Mouse (Mus musculus) layer of hippocampus, adult 9-10 months (tissue): ENCODE results near the gene Sh3pxd2a.

Source experiments
- DNase-seq: peaks from one replicate; pipeline ENCODE4 v3.0.0; 2022; ENCODE audit warnings: low spot score

The Sh3pxd2a gene

DNA sequence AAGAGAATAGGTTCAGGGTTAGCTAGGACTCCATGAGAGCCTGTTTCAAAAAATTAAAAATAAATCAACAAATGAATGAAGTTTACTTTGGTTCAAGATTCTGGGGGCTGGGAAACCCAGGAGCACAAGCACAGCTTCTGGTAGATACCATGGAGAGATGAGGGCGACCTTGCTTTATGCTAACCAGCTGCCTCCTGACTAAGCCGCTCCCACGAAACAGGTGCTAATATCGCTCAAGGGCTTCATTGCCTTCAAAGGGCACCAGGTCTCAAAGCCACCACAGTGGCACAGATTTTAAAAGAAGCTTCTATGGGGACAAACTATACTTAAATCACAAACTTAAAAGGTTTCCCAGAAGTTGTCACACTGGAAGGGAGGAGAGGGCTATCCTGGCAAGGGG is 27.2 kb downstream of the Sh3pxd2a start:
- DNase-seq: no peak

DNA sequence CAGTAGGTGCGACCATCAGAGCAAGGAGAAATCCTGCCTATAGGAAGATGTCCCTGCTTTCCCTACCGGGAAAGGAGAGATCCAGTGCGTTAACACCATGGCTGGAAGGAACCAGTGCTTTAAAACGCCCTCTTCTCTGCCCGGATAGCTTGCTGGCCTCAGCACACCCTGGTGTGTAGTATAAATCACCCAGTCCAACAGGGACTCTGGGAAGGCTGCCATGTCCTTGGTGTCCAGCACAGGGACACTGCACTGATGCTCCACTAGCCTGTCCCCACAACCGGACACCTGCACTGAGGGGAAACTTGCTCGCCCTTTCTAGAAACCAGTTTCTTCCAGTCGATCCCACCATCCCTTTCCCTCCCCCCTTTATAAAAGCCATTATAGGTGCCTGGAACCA is 28.0 kb downstream of the Sh3pxd2a start:
- no peak for DNase-seq

DNA sequence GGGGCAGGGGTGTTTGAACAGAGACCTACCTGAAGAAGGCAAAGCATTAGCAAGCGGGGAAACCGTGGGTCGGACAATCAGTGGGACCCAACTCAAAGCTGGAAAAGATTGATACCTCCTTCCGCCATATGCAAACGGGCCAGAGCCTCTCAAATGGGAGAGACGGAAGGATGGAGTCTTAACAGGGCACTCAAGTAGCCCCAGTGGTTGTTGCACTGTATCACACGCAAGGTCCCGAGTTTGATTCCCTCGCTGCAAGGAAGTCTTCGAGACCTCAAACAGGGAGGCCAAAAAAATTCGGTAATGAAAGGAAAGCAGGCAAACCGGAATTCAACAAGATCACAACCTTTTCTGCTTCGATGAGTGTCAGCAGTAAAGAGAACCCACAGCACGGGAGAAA is 29.5 kb downstream of the Sh3pxd2a start:
- no peak for DNase-seq

DNA sequence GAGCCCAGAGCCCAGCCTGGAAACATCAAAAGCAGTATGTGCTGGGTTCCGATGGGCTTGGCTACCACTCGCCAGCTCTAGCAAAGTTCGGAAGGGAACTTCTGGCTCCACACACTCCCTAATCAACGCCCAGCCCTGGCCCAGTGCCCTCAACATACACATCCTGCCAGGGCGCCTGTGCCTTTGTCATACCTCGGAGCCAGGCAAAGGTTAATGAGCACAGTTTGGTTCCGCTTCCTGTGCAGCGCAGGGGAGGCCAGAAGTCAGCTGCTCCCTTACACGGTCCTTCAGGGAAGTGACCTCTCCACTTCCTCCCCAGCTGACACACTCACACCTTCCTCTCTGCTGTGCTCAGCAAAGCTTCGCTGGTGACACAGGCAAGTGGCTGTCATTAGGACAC is 31.9 kb downstream of the Sh3pxd2a start:
- no peak for DNase-seq

DNA sequence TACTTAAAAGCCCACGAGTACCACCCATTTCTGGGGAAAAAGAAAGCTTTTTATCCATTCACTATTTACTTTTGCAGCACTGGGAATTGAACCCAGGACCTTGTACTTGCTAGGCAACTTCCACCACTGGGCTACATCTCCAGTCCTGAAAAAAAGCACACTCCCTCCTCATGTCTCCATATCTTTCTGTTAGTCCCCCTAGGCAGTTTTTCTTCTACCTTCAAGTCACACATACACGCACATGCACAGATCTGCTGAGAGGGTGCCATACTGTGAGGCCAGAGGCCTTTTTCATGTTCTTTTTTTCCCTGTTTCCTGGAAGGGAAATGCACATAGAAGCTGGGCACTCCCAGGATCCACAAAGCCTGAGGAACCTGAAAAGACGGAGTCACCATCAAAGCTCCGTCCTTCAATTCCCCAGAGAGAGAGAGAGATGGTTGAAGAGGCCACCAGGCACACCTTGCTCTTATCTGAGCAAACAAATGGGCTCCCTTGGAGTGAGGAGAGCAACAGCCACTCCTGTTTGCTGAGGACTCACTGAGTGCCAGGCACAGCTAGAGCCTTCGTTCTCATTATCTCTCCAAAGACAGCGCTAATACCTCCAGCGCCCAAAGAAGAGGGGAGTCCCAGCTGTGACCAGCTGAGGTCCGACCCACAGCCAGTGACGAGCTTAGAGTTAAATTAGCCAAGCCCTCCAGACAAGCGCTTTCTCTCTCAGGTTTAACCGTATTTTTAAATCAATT is 32.8 kb downstream of the Sh3pxd2a start:
- no peak for DNase-seq

DNA sequence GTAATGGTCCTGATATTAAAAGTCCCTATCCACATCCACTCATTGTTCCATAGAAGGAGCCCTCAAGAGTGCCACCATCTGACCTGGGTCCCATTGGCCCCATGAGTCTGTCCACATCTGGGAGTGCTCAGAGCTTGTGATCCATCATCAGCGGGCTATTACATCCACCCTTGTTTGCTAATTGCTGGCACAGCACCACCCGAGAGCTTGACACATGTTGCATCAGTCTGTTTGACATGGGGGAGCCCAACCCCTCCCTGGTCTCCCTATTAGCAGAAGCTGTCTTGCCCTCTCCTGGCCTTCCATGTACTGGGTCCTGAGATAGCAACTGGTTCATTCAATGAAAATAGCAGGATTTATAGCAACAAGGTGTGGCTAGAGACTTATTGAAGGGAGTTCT is 34.0 kb downstream of the Sh3pxd2a start:
- no peak for DNase-seq

DNA sequence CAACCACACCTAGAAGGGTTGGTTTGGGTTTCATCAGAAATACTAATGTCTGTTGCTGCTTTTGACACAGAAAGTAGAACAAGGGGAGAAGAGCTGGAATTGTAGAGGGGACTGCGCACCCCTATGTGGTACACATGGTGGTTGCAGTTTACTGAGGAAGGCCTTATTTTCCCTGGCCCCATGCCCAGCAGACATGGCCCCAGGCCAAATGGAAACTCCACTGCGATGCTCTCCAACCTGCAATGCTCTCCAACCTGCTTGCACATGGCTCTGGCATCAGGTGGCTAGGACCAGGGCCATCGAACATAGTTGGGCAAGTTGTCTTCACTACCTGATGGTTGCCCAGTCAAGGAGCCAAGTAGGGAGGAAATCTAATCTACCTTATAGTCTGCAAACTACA is 35.0 kb downstream of the Sh3pxd2a start:
- no peak for DNase-seq

DNA sequence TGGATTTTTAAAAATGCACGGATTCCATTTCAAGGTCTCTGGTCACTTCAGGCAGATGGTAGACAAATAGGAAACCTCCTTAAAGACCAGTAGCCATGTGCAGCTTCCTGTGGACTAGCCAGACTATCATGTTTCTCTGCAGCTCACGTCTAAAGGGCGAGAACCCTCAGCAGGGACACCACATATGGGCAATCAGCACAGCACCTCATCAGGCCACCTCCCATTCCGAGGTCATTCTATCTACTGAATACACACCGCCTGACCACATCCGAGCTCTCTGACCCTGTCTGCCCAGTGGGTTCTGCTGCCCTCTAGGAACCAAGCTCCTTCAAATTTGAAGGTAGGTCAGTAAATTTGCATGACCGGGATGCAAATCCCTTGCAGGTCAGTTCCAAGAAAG is 35.4 kb downstream of the Sh3pxd2a start:
- DNase-seq: no peak

DNA sequence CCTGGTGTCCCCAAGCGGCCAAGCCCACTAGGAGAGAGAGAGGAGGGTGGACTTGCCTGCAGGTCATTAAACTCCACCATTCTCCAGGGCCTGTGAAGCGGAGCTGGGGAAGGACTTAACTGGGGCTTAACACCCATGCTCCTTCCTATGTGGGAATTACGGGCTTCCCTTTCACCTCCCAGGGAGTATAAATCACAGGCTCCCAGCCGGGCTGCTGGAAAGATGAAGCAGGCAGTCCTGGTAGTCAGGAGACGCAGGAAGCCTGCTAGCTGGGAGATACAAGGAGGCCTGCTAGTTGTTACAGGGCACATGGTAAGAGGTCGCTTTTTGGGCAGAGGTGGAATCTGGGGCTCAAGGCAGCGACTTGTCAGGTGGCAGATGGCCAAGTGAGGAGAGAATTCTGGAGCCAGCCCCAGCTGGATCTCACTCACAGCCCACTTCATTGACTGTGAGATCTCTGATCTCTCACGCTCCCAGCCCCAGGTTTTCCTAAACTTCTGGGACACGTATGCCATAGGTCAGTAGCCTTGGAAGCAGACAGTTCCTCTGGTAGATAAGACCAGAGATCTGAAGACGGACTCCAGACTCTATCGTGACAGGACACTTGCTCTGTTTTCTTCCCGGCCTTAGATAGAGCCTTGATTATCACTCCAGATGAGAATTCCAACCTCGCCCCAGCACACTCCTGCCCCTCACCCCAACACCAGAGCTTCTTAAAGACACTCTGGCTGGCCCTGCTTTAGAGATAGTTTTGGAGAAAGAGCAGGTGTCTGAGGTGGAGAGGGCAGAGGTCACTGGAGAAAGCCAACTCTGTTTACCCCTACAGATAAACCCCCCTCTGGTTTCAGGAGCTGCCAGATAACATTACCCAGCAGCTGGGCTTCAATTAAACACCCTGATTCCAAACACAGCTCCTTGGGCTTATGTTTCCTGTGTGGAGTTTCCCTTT is 36.1 kb downstream of the Sh3pxd2a start:
- DNase-seq: no peak

DNA sequence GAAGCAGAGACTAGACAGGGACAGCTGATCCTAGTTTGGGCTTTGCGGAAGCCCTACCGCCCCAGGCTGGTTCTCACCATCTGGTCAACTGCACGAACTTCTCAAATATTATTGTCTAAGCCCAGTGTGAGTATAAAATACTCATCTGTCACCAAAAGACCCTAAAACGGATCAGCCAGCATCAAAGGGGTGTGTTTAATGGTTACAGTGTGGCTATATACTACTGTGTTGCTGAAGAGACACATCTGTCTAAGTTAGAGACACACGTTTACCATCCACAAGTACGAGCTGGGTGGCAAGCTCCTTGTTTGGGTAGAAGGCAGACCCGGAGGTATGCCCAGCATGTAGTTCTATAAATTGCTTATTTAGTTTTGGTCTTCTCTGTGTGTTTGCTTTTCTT is 40.6 kb downstream of the Sh3pxd2a start:
- DNase-seq: no peak

DNA sequence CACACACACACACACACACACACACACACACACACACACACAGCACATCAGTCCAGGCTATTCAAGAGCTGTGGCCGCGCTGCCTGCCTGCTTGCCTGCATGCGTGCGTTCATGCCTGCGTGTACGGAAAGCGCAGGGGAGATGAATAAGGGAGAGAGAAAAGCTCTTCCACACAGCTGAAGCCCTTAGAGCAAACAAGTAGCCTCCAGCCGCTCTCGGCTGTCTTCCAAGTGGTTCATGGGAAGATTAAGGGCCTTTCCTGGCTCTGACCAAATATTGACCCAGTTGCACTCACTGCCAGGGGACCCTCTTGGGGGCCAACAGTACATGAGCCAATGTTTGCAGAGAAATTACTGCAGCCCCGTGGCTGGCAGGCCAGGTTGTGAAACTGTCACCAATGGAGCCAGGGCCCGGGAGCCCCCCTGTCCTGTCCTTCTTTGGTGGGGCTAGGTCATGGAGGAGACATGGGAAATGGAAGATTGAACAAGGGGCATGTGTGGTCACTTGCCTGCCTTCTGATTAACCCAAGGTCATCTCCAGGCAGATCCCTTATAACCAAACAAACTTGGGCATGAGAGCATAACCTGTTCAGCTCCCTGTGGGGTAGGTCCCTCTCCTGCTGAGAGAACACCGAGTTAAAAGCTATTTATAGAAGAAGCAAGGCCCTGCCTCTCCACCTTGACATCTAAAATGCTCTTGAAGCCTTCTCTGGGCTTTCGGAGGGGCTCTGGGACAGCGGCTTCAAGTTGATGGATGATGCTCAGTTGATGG is 42.9 kb downstream of the Sh3pxd2a start:
- DNase-seq: no peak

DNA sequence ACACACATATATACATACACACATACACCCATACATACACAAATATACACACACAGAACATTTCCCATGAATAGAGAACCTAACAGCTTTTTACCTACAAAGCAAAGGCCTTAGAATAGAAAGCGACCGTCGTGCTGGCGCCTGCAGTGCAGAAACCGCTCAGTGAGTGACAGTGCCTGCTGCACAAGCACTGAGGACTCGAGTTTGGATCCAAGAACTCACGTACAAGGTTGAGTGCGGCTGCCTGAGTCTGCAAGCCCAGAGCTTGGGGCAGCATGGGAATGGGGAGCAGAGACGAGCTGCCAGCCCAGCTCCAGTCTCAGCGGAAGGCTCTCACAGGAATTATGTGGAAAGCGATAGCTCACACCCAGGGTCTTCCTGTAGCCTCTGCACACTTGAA is 43.7 kb downstream of the Sh3pxd2a start:
- DNase-seq: no peak

DNA sequence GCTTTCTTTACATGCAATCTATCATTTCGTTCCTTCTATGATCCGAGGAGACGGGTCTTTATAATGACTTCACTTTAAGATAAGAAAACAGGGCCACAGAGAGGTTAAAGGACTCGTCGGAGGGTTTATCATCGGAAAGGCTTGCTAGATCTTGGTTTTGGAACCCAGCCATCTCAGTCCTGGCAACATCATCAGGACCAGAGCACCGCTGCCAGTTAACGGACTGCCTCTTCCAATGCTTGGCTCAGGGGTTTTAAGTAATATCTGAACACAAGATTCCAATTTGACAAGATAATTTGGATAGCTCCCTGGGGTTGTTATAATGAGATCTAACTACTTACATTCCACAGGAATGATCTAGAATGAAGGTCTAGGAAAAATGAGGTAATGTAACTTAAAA is 45.0 kb downstream of the Sh3pxd2a start:
- DNase-seq: no peak

DNA sequence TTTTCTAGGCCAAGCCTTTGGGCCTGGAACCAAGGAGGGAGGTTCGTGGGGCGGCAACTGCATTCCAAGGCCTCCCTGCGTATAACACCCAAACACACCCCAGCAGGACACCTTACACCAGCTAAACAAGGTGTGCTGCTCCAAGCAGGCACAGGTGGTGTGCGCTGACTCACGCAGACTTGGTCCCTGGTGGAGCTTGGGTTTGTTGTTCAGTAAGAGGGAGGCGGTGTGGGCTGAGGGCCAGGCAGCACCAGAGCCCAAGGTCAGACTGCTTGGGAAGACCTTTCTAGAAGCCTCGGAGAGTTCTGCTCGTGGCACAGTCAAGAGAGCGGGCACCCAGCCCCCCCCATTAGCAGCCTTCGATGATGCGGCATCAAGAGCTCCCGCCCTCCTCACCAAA is 48.0 kb downstream of the Sh3pxd2a start:
- no peak for DNase-seq

DNA sequence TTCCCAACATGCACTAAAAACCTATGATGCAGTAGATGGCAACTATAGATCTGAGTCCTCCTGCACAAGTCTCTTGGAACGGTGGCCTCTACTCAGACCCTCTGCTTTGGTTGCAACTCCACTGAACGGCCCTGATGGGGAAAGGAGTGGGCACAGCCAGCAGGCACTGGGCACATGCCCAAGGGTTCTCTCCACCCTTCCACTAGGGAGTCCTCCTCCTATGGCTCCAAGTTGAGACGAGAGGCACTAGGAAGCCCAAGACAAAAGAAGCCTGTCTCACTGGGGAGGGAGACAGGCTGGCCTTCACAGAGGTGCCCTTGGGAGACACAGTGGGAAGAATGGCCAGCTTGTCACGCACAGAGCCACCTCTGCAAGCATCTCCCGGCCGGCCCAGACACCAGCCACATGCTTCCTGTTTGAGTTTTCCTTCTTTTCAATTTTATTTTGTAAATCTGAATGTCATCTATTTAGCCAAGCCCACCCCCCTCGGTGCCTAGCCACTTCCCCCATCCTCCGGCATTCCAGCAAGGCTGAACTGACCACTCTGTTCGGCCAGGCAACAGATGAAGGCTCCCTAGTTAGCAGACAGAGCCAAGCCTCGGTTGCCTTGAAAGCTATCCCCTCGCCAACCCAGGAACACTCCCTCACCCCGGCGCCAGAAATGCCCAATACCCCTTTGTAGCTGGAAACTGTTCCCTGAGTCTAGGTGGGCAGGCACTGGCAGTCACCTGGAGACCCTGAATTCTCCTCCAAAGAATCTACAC is 49.9 kb downstream of the Sh3pxd2a start:
- no peak for DNase-seq

DNA sequence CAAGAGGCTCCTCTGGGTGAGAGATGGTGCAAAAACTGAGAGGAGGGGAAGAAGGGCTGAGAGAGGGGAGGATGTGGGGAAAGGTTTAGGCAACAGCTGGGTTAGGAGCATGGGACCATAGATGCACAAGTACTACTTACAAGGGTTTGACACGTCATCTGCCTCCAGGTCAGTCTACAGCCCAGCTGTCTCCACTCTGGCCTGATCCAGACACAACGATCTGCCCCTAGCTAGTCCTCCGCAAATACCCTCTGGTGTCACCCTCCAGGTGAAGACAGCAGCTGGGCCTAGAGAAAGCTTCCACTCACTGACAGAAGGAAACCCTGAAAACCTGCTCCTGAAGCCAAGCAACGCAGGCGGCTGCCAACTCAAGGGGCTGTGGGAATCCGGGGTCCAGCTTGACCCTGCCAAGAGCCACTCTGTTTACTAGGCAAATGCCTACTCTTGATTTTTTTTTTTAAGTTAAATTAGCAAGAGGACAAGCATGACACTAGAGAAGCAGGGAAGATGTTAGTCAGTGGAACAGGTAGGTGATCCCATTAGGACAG is 50.7 kb downstream of the Sh3pxd2a start:
- no peak for DNase-seq

DNA sequence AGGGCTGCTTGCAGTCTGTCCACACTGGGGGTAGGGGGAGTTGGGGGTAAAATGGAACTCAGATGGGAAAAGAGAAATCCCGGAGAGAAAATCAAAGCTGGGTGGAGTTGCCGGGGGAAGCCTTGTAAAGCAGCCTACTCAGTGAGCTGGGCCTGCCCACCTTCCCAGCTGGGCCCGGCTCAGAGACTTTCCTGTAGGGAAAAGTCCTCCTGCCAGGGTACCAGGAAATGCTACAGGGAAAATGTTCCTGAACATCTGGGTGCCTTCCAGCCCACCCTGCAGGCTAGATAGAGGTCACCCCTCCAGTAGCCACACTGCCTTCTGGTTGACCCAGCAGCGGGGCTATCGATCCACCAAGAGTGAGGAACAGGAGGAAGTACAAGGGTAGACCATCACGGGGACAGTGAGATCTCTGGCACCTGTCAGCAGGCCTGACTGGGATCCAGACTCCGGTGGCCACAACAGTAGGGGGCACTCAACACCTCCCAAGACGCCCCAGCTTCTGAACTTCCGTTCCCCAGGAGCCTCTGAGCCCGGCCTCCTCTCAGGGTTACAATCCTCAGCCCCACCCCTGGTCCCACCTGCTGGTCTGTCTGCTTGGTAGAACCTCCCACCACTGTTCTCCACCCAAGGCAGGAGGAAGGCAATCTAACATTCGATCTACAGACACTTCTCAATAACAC is 51.5 kb downstream of the Sh3pxd2a start:
- no peak for DNase-seq

DNA sequence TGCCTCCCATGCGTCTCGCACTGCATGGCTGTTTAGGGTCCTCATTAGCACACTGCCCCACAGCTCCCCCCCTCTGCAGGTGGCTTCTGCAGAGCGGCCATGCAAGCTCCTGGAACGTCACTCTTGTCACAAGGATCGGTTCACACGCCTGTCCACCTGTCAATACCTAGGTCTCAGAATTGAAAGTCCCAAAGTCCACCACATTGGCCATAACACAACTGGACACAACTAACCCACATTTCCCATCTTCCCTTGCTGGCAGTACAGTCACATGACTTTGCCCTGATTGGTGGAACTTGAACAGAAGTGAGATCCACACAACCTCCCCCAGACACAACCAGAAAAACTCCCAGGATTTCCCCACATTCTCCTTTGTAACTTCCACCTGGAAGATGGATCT is 53.9 kb downstream of the Sh3pxd2a start:
- no peak for DNase-seq

DNA sequence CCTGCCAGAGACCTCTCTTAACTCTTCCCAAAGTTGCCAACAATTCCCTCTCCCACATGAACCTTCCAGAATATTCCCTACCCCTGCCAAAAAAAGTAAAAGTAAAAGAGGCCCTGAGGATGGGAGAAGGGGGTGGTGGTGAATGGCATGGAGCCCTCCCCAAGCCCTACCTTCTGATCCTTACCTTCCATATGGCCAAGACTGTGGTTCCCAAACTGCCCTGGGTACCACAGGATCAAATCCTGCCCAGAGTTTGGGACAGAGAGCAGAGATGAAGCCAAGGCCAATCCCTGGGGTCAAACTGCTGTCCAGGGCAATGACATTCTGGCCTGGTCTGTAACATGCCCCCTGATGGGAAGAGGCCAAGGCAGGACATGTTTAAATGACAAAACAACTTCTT is 55.1 kb downstream of the Sh3pxd2a start:
- DNase-seq: no peak

DNA sequence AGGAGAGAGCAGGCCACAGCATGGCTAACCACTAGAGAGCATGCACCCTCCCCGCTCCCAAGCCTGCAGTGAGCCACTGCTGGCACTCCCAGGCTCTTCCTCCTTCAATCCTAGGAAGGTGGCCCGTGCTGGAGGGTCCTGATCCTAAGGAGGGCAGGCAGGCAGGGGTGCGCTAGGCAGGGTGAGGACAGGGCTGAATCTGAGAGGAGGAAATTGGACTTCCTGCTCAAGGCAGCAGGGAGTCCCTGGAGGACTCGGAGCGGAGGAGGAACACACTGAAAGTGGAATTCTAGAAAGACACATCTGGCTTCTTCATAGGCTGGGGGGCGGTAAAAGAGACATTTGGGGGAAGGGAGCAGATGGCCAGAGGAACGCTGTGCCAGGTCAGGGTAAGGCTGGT is 55.5 kb downstream of the Sh3pxd2a start:
- DNase-seq: no peak

DNA sequence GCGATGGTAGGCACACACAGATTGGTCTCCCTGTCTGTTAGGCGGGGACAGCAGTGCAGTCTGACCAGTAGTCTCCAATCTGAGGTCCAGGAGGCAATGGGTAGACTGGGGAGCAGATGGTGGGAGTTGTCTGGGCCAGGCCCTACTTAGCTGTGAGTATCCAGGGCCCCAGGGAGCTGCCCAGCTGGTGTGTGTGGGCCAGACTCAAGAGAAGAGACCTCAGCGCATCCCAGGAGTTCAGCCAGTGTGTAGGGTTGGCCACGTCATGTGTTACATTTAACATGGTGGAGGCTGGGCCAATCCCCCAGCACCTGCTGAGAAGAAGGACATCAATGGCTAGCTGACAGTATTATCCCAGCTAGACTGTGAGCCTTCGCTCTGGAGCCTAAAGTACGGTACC is 56.9 kb downstream of the Sh3pxd2a start:
- DNase-seq: no peak
